Mouse (Mus musculus): ENCODE measurements around the gene Rnf207. TPM values are rescaled to one million over a fixed set of nuclear protein-coding genes. Genes with fewer than 3 reads are reported as not detected.

Gene Rnf207
- total RNA-seq (2014; rRNA removed) (7.6 and 15.2 TPM in 2 replicates), polyA plus RNA-seq (2015; fragmentation: Nextera tagmentation; extraction: Ambion mirVana) (7.2 and 8.8 TPM in 2 replicates)

- no peak within 1 kb of the TSS for H3K4me3 ChIP-seq (ENCODE audit: low read depth, low read length)
- 5% methylated on average over 26 of the region's 26 CpGs for whole genome bisulfite sequencing
- DNase-seq (ENCODE audit: low spot score): no peak
- H3K27me3 ChIP-seq (ENCODE audit: insufficient read depth, low read length): peaks cover 44% of the 10 kb centered on the region
- peak; percentile 67 for TF ChIP-seq CTCF (IDR thresholded peaks at IDR 0.05)
- 0 out of 2 replicates have a peak within 1 kb of the TSS, but pooled peaks have one; percentile 0 for H3K9ac ChIP-seq (replicated peaks; ENCODE audit: low read length, poor library complexity, severe bottlenecking)
- H3K4me2 ChIP-seq (ENCODE audit: low read depth, low read length, poor library complexity, severe bottlenecking): peak within 1 kb of the TSS; percentile 30; the same call in 1 of the 2 replicates
- H3K27ac ChIP-seq (ENCODE audit: low read depth, low read length): no peak within 1 kb of the TSS
- H3K36me3 ChIP-seq (ENCODE audit: insufficient read depth, low read length): no peaks in the 10 kb centered on the region
- H3K9me3 ChIP-seq (ENCODE audit: low read length): no peaks in the 10 kb centered on the region
- no peak for ATAC-seq (ENCODE audit: low FRiP score)
- no peaks in the 10 kb centered on the region for H3K4me1 ChIP-seq (ENCODE audit: insufficient read depth, low read length)
Measured at GRCm38 (mm10) chr4:152318517-152319234, at the start of gene Rnf207. Rnf207 (minus strand) TSS chr4:152318993.

GRCm38 (mm10) chr4:152365228-152365627 is 46.4 kb upstream of the Rnf207 start:
- 15% methylated on average over 7 of the region's 7 CpGs for WGBS
- DNase-seq (ENCODE audit: low spot score): peak; percentile 62
- Histone ChIP-seq H3K36me3 (ENCODE audit: insufficient read depth, low read length) (peaks cover 50% of the 10 kb centered on the region), H3K27me3 (ENCODE audit: insufficient read depth, low read length) (no peaks in the 10 kb centered on the region), H3K9ac (replicated peaks; ENCODE audit: low read length, poor library complexity, severe bottlenecking) (peak overlapping the region; percentile 36; the same call in 1 of the 2 replicates), H3K4me2 (ENCODE audit: low read depth, low read length, poor library complexity, severe bottlenecking) (no peak overlapping the region), H3K4me1 (ENCODE audit: insufficient read depth, low read length) (no peaks in the 10 kb centered on the region), H3K27ac (ENCODE audit: low read depth, low read length) (peak overlapping the region; percentile 18; the same call in 1 of the 2 replicates), H3K9me3 (ENCODE audit: low read length) (no peaks in the 10 kb centered on the region), H3K4me3 (ENCODE audit: low read depth, low read length) (no peak overlapping the region)
- 0 out of 2 replicates have a peak, but pooled peaks have one; percentile 21 for ATAC-seq (ENCODE audit: low FRiP score)
- TF ChIP-seq CTCF (IDR thresholded peaks at IDR 0.05): no peak

- Histone ChIP-seq H3K9me3 (ENCODE audit: low read length) (no peaks in the 10 kb centered on the region), H3K4me1 (ENCODE audit: insufficient read depth, low read length) (no peaks in the 10 kb centered on the region)
- 85% methylated on average over 9 of the region's 9 CpGs for WGBS
Measured at GRCm38 (mm10) chr4:152362180-152362579, 43.4 kb upstream of the Rnf207 start.

GRCm38 (mm10) chr4:152360855-152361254 is 42.1 kb upstream of the Rnf207 start:
- 0 out of 2 replicates have a peak, but pooled peaks have one; percentile 2 for TF ChIP-seq CTCF (IDR thresholded peaks at IDR 0.05)
- ATAC-seq (ENCODE audit: low FRiP score) (no peak), DNase-seq (ENCODE audit: low spot score) (peak; percentile 55)
- Histone ChIP-seq H3K27ac (ENCODE audit: low read depth, low read length) (no peak overlapping the region), H3K4me2 (ENCODE audit: low read depth, low read length, poor library complexity, severe bottlenecking) (no peak overlapping the region), H3K4me3 (ENCODE audit: low read depth, low read length) (no peak overlapping the region), H3K9ac (replicated peaks; ENCODE audit: low read length, poor library complexity, severe bottlenecking) (no peak overlapping the region), H3K36me3 (ENCODE audit: insufficient read depth, low read length) (peaks cover 51% of the 10 kb centered on the region), H3K4me1 (ENCODE audit: insufficient read depth, low read length) (no peaks in the 10 kb centered on the region), H3K27me3 (ENCODE audit: insufficient read depth, low read length) (no peaks in the 10 kb centered on the region), H3K9me3 (ENCODE audit: low read length) (no peaks in the 10 kb centered on the region)
- WGBS: 7% methylated on average over 21 of the region's 24 CpGs

More at GRCm38 (mm10) chr4:152362180-152362579, 43.4 kb upstream of the Rnf207 start:
- Histone ChIP-seq H3K27ac (ENCODE audit: low read depth, low read length) (no peak overlapping the region), H3K4me3 (ENCODE audit: low read depth, low read length) (no peak overlapping the region), H3K27me3 (ENCODE audit: insufficient read depth, low read length) (no peaks in the 10 kb centered on the region), H3K9ac (replicated peaks; ENCODE audit: low read length, poor library complexity, severe bottlenecking) (no peak overlapping the region), H3K4me2 (ENCODE audit: low read depth, low read length, poor library complexity, severe bottlenecking) (no peak overlapping the region), H3K36me3 (ENCODE audit: insufficient read depth, low read length) (peaks cover 42% of the 10 kb centered on the region)
- no peak for DNase-seq (ENCODE audit: low spot score)
- no peak for TF ChIP-seq CTCF (IDR thresholded peaks at IDR 0.05)
- ATAC-seq (ENCODE audit: low FRiP score): no peak

GRCm38 (mm10) chr4:152359700-152360099 is 40.9 kb upstream of the Rnf207 start:
- TF ChIP-seq CTCF (IDR thresholded peaks at IDR 0.05): no peak
- WGBS: 16% methylated on average over 6 of the region's 11 CpGs
- no peak overlapping the region for H3K9ac ChIP-seq (replicated peaks; ENCODE audit: low read length, poor library complexity, severe bottlenecking)
- no peak overlapping the region for H3K27ac ChIP-seq (ENCODE audit: low read depth, low read length)
- H3K4me1 ChIP-seq (ENCODE audit: insufficient read depth, low read length): no peaks in the 10 kb centered on the region
- peaks cover 58% of the 10 kb centered on the region for H3K36me3 ChIP-seq (ENCODE audit: insufficient read depth, low read length)
- H3K4me2 ChIP-seq (ENCODE audit: low read depth, low read length, poor library complexity, severe bottlenecking): no peak overlapping the region
- no peak for ATAC-seq (ENCODE audit: low FRiP score)
- H3K27me3 ChIP-seq (ENCODE audit: insufficient read depth, low read length): no peaks in the 10 kb centered on the region
- no peaks in the 10 kb centered on the region for H3K9me3 ChIP-seq (ENCODE audit: low read length)
- H3K4me3 ChIP-seq (ENCODE audit: low read depth, low read length): no peak overlapping the region
- no peak for DNase-seq (ENCODE audit: low spot score)

GRCm38 (mm10) chr4:152355672-152356071 is 36.9 kb upstream of the Rnf207 start:
- no peak for TF ChIP-seq CTCF (IDR thresholded peaks at IDR 0.05)
- Histone ChIP-seq H3K9me3 (ENCODE audit: low read length) (no peaks in the 10 kb centered on the region), H3K36me3 (ENCODE audit: insufficient read depth, low read length) (peaks cover 50% of the 10 kb centered on the region), H3K27ac (ENCODE audit: low read depth, low read length) (no peak overlapping the region), H3K27me3 (ENCODE audit: insufficient read depth, low read length) (no peaks in the 10 kb centered on the region), H3K4me2 (ENCODE audit: low read depth, low read length, poor library complexity, severe bottlenecking) (no peak overlapping the region), H3K9ac (replicated peaks; ENCODE audit: low read length, poor library complexity, severe bottlenecking) (no peak overlapping the region), H3K4me3 (ENCODE audit: low read depth, low read length) (no peak overlapping the region), H3K4me1 (ENCODE audit: insufficient read depth, low read length) (peaks cover 6% of the 10 kb centered on the region; the same call in 1 of the 2 replicates)
- 88% methylated on average over 7 of the region's 7 CpGs for WGBS
- DNase-seq (ENCODE audit: low spot score) (no peak), ATAC-seq (ENCODE audit: low FRiP score) (no peak)

Measured in midbrain, postnatal 0 days (tissue).